Mouse (Mus musculus): ENCODE results near the gene Pck2. TPM values are rescaled to one million over a fixed set of nuclear protein-coding genes. Genes with fewer than 3 reads are reported as not detected.

Pck2 gene
- polyA plus RNA-seq, 1 experiment from 2014 or later = 36.0 TPM

Other genes with a start within 250 kb of the Pck2 start
- gene Dhrs4, start 61.5 kb upstream of the Pck2 start, polyA plus RNA-seq (2015; fragmentation: Nextera tagmentation; extraction: Ambion mirVana) = 77.8 and 86.8 TPM in 2 replicates
- gene Carmil3, start 49.6 kb upstream of the Pck2 start, polyA plus RNA-seq (2015; fragmentation: Nextera tagmentation; extraction: Ambion mirVana) = 0.28 and 0.41 TPM in 2 replicates
- not detected in 2 replicates for gene Cpne6, start 29.8 kb upstream of the Pck2 start, polyA plus RNA-seq (2015; fragmentation: Nextera tagmentation; extraction: Ambion mirVana)
- not detected in 2 replicates for gene Nrl, start 15.3 kb upstream of the Pck2 start, polyA plus RNA-seq (2015; fragmentation: Nextera tagmentation; extraction: Ambion mirVana)
- gene Dcaf11, start 19.7 kb downstream of the Pck2 start, polyA plus RNA-seq (2015; fragmentation: Nextera tagmentation; extraction: Ambion mirVana) = 57.9 and 64.1 TPM in 2 replicates
- 1.6 and 2.1 TPM in 2 replicates for gene A730061H03Rik, start 20.1 kb downstream of the Pck2 start, polyA plus RNA-seq (2015; fragmentation: Nextera tagmentation; extraction: Ambion mirVana)
- gene Fitm1, start 35.4 kb downstream of the Pck2 start, polyA plus RNA-seq (2015; fragmentation: Nextera tagmentation; extraction: Ambion mirVana) = 1.1 and 1.9 TPM in 2 replicates
- 108 and 116 TPM in 2 replicates for gene Psme1, start 37.9 kb downstream of the Pck2 start, polyA plus RNA-seq (2015; fragmentation: Nextera tagmentation; extraction: Ambion mirVana)
- 25.6 and 25.9 TPM in 2 replicates for gene Emc9, start 45.0 kb downstream of the Pck2 start, polyA plus RNA-seq (2015; fragmentation: Nextera tagmentation; extraction: Ambion mirVana)
- gene Psme2, start 50.8 kb downstream of the Pck2 start, polyA plus RNA-seq (2015; fragmentation: Nextera tagmentation; extraction: Ambion mirVana) = 173 and 191 TPM in 2 replicates
- 9.1 and 12.0 TPM in 2 replicates for gene Rnf31, start 51.4 kb downstream of the Pck2 start, polyA plus RNA-seq (2015; fragmentation: Nextera tagmentation; extraction: Ambion mirVana)
- gene Irf9, start 63.3 kb downstream of the Pck2 start, polyA plus RNA-seq (2015; fragmentation: Nextera tagmentation; extraction: Ambion mirVana) = 20.7 and 20.9 TPM in 2 replicates
- 1.7 and 1.9 TPM in 2 replicates for gene Rec8, start 77.8 kb downstream of the Pck2 start, polyA plus RNA-seq (2015; fragmentation: Nextera tagmentation; extraction: Ambion mirVana)
- 26.6 and 36.7 TPM in 2 replicates for gene Ipo4, start 95.7 kb downstream of the Pck2 start, polyA plus RNA-seq (2015; fragmentation: Nextera tagmentation; extraction: Ambion mirVana)
- gene Gm49378, start 97.6 kb downstream of the Pck2 start, polyA plus RNA-seq (2015; fragmentation: Nextera tagmentation; extraction: Ambion mirVana) = 0.54 and 0.67 TPM in 2 replicates
- gene Tm9sf1, start 103.5 kb downstream of the Pck2 start, polyA plus RNA-seq (2015; fragmentation: Nextera tagmentation; extraction: Ambion mirVana) = 48.4 and 51.7 TPM in 2 replicates
- 0.09 TPM in 1 of 2 replicates, not detected in the other for gene Tssk4, start 109.9 kb downstream of the Pck2 start, polyA plus RNA-seq (2015; fragmentation: Nextera tagmentation; extraction: Ambion mirVana)
- gene Mdp1, start 120.2 kb downstream of the Pck2 start, polyA plus RNA-seq (2015; fragmentation: Nextera tagmentation; extraction: Ambion mirVana) = 18.4 and 18.5 TPM in 2 replicates
- gene Gmpr2, start 131.7 kb downstream of the Pck2 start, polyA plus RNA-seq (2015; fragmentation: Nextera tagmentation; extraction: Ambion mirVana) = 21.2 and 25.6 TPM in 2 replicates
- 218 and 233 TPM in 2 replicates for gene Nedd8, start 131.9 kb downstream of the Pck2 start, polyA plus RNA-seq (2015; fragmentation: Nextera tagmentation; extraction: Ambion mirVana)
- gene Tinf2, start 141.6 kb downstream of the Pck2 start, polyA plus RNA-seq (2015; fragmentation: Nextera tagmentation; extraction: Ambion mirVana) = 21.0 and 22.4 TPM in 2 replicates
- gene Tgm1, start 173.7 kb downstream of the Pck2 start, polyA plus RNA-seq (2015; fragmentation: Nextera tagmentation; extraction: Ambion mirVana) = 2.9 and 3.9 TPM in 2 replicates
- gene Rabggta, start 182.0 kb downstream of the Pck2 start, polyA plus RNA-seq (2015; fragmentation: Nextera tagmentation; extraction: Ambion mirVana) = 10.5 and 11.0 TPM in 2 replicates
- 39.4 and 43.5 TPM in 2 replicates for gene Dhrs1, start 205.4 kb downstream of the Pck2 start, polyA plus RNA-seq (2015; fragmentation: Nextera tagmentation; extraction: Ambion mirVana)
- 23.4 and 24.4 TPM in 2 replicates for gene Nop9, start 205.4 kb downstream of the Pck2 start, polyA plus RNA-seq (2015; fragmentation: Nextera tagmentation; extraction: Ambion mirVana)
- 57.5 and 77.8 TPM in 2 replicates for gene Cideb, start 218.2 kb downstream of the Pck2 start, polyA plus RNA-seq (2015; fragmentation: Nextera tagmentation; extraction: Ambion mirVana)
- 0.74 and 0.93 TPM in 2 replicates for gene Ltb4r2, start 221.2 kb downstream of the Pck2 start, polyA plus RNA-seq (2015; fragmentation: Nextera tagmentation; extraction: Ambion mirVana)
- gene Ltb4r1, start 225.7 kb downstream of the Pck2 start, polyA plus RNA-seq (2015; fragmentation: Nextera tagmentation; extraction: Ambion mirVana) = 14.0 and 14.5 TPM in 2 replicates
- gene Adcy4, start 243.8 kb downstream of the Pck2 start, polyA plus RNA-seq (2015; fragmentation: Nextera tagmentation; extraction: Ambion mirVana) = 1.4 and 1.9 TPM in 2 replicates
- 16.9 and 19.7 TPM in 2 replicates for gene Ripk3, start 248.6 kb downstream of the Pck2 start, polyA plus RNA-seq (2015; fragmentation: Nextera tagmentation; extraction: Ambion mirVana)